ENCODE assay signal across 15 mouse cellular contexts in the genomic region with DNA sequence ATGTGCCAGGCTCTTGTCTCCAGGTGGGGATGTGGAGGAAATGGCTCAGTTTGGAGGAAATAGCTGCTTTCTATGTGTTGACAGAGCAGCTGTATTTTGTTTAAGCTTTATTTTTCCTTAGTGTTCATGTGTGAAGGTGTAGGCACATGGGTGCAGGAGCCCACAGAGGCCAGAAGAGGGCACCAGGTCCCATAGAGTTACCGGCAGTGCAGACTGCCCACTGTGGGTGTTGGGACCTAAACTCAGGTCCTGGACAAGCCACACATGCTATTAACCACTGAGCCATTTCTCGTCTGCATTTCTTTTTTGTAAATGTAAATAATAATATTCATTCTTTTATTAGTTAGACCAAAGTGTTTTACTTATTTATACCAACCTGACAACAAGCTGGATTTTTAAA. TPM values are rescaled to one million over a fixed set of nuclear protein-coding genes. Genes with fewer than 3 reads are reported as not detected.
DNase-seq lines count a peak whose midpoint lies in the region; ATAC-seq and TF ChIP-seq lines count a peak whose summit lies in the region.
"Had no signal": no experiment of that assay in that cellular context is flagged by ENCODE, and none has a peak within 500 bp of the region (broad histone marks: within the 10 kb centered on the region; RNA-seq: fewer than 3 reads in every experiment).

No protein-coding gene starts in this region.

- TF ChIP-seq CTCF in heart, postnatal 0 days (IDR thresholded peaks at IDR 0.05; ENCODE audit: low read depth) = peak; percentile 9; the same call in 1 of the 2 replicates
- peak; percentile 39 for TF ChIP-seq CTCF in lung, adult 2 months (IDR thresholded peaks at IDR 0.05; ENCODE audit: insufficient read depth, low read length)

- H3K27ac ChIP-seq in heart, postnatal 0 days (ENCODE audit: low read depth) = no peak overlapping the region
- H3K27ac ChIP-seq: limb, embryonic 10.5 days; neural tube, embryonic 13.5 days had no signal

- intact Hi-C loops in left cerebral cortex, postnatal 4 days (cut with DNase I) = no loop called here

- peaks cover 84% of the 10 kb centered on the region for H3K36me3 ChIP-seq in heart, postnatal 0 days (replicated peaks; ENCODE audit: control insufficient read depth, insufficient read depth, low read length)

- no peak overlapping the region for H3K4me2 ChIP-seq in heart, postnatal 0 days (ENCODE audit: low read depth, low read length)
- H3K4me2 ChIP-seq: neural tube, embryonic 13.5 days had no signal

- H3K9ac ChIP-seq in heart, postnatal 0 days (replicated peaks; ENCODE audit: low read depth, low read length) = no peak overlapping the region
- H3K9ac ChIP-seq: neural tube, embryonic 13.5 days had no signal

- no peak for ATAC-seq in heart, postnatal 0 days (ENCODE audit: insufficient read depth, low read depth)
- ATAC-seq in megakaryocyte, adult 5-6 weeks (ENCODE audit: poor library complexity, severe bottlenecking) = 0 out of 2 replicates have a peak, but pooled peaks have one; percentile 43
- ATAC-seq: midbrain, embryonic 16.5 days had no signal

- no peak overlapping the region for H3K4me3 ChIP-seq in heart, postnatal 0 days (ENCODE audit: low read depth, low read length)
- no peak overlapping the region for H3K4me3 ChIP-seq in lung, adult 2 months (replicated peaks; ENCODE audit: extremely low read depth, low read depth, low read length)
- H3K4me3 ChIP-seq: limb, embryonic 10.5 days; neural tube, embryonic 13.5 days had no signal

- H3K4me1 ChIP-seq in heart, postnatal 0 days (ENCODE audit: control insufficient read depth, insufficient read depth) = no peaks in the 10 kb centered on the region
- peaks cover 3% of the 10 kb centered on the region for H3K4me1 ChIP-seq in lung, adult 2 months (ENCODE audit: control insufficient read depth, insufficient read depth, low read length)
- H3K4me1 ChIP-seq: limb, embryonic 10.5 days; neural tube, embryonic 13.5 days had no signal

- DNase-seq in heart, postnatal 0 days (ENCODE audit: low spot score) = no peak
- DNase-seq in heart, adult 9 months (ENCODE audit: low spot score in 2 of 2) = no peak
- no peak for DNase-seq in lung, adult 2 months
- DNase-seq in lung, adult 18-20 months = no peak
- DNase-seq in ES-CJ7 (ENCODE audit: low read depth, low spot score) = peak; percentile 34
- DNase-seq in spleen, postnatal 10 days (ENCODE audit: low spot score in 2 of 2) = no peak
- DNase-seq in left cerebral cortex, postnatal 4 days = no peak
- DNase-seq: adrenal gland, postnatal 36 days; cerebellum, adult 11 months; kidney, adult 18-20 months; thymus, adult 18-20 months had no signal

- TF ChIP-seq EP300 in heart, postnatal 0 days (IDR thresholded peaks at IDR 0.05; ENCODE audit: low read depth) = no peak

- H3K9me3 ChIP-seq in heart, postnatal 0 days (replicated peaks; ENCODE audit: control insufficient read depth, low read length) = no peaks in the 10 kb centered on the region
- H3K9me3 ChIP-seq: limb, embryonic 10.5 days; neural tube, embryonic 13.5 days had no signal

- 95% methylated on average over 2 of the region's 2 CpGs for WGBS in heart, postnatal 0 days
- 96% methylated on average over 2 of the region's 2 CpGs for WGBS in lung, adult 2 months

- no peaks in the 10 kb centered on the region for H3K27me3 ChIP-seq in heart, postnatal 0 days (ENCODE audit: control insufficient read depth, insufficient read depth, low read length)
- H3K27me3 ChIP-seq: neural tube, embryonic 13.5 days had no signal

- no peak for TF ChIP-seq POLR2A in lung, adult 2 months (IDR thresholded peaks at IDR 0.05; ENCODE audit: borderline replicate concordance, extremely low read depth, low read depth, low read length)

RNA-seq across cellular contexts. Expression of a gene that starts 16.6 kb away (rescaled TPM):
- total RNA-seq in heart, postnatal 0 days (2014; rRNA removed; ENCODE audit: low replicate concordance) = 10.2 and 22.5 TPM in 2 replicates
- polyA plus RNA-seq in heart, postnatal 0 days (2015; fragmentation: Nextera tagmentation; extraction: Ambion mirVana) = 44.1 and 47.2 TPM in 2 replicates
- 82.6 and 99.1 TPM in 2 replicates for polyA plus RNA-seq in lung, adult 2 months (2012; rRNA removed)
- total RNA-seq in megakaryocyte, adult 5-6 weeks (2015) = 43.4 and 52.6 TPM in 2 replicates
- total RNA-seq in megakaryocyte, adult 5-6 weeks (2017) = 13.5 and 20.9 TPM in 2 replicates
- 10 to 100 TPM; 55.3 to 55.9 TPM for total RNA-seq in left cerebral cortex, postnatal 4 days (2021)

RNA-seq across cellular contexts. Expression of a gene that starts 17.2 kb away (rescaled TPM):
- total RNA-seq in heart, postnatal 0 days (2014; rRNA removed; ENCODE audit: low replicate concordance) = 118 and 147 TPM in 2 replicates
- 120 and 134 TPM in 2 replicates for polyA plus RNA-seq in heart, postnatal 0 days (2015; fragmentation: Nextera tagmentation; extraction: Ambion mirVana)
- 9.5 and 13.6 TPM in 2 replicates for polyA plus RNA-seq in lung, adult 2 months (2012; rRNA removed)
- total RNA-seq in megakaryocyte, adult 5-6 weeks (2015) = 22.2 and 23.1 TPM in 2 replicates
- 28.4 and 34.5 TPM in 2 replicates for total RNA-seq in megakaryocyte, adult 5-6 weeks (2017)
- total RNA-seq in left cerebral cortex, postnatal 4 days (2021) = 10 to 100 TPM; 32.6 to 39.0 TPM
